Mouse (Mus musculus): ENCODE measurements at regions not wholly inside any gene's neighbourhood (a gene's known extent, or its start where the extent isn't known, plus 50 kb on each side); places are given as distances from the start of the nearest gene placed in this dataset.

- TF ChIP-seq POLR2A (IDR thresholded peaks at IDR 0.05; ENCODE audit: low read depth, low read length) (no peak), CTCF (conservative IDR thresholded peaks at IDR 0.05; ENCODE audit: insufficient read depth, insufficient read length, low read depth, low read length) (no peak)
Measured at GRCm38 (mm10) chr12:115655781-115656180, 391.7 kb upstream of the Zfp386 start.

Measured in kidney, adult 2 months (tissue).